Mouse (Mus musculus): Measurements from ENCODE around the gene Gm7073.

- TF ChIP-seq POLR2A (IDR thresholded peaks at IDR 0.05; ENCODE audit: control insufficient read depth, low read depth, low read length) = no peak
- TF ChIP-seq CTCF (IDR thresholded peaks at IDR 0.05; ENCODE audit: control insufficient read depth, insufficient read depth, insufficient replicate concordance, low read depth, low read length) = no peak
Observed at GRCm38 (mm10) chrX:60542901-60543300, 3.9 kb upstream of the Gm7073 start.
